Comparison of ENCODE assay signal across 11 mouse cellular contexts in the genomic region with DNA sequence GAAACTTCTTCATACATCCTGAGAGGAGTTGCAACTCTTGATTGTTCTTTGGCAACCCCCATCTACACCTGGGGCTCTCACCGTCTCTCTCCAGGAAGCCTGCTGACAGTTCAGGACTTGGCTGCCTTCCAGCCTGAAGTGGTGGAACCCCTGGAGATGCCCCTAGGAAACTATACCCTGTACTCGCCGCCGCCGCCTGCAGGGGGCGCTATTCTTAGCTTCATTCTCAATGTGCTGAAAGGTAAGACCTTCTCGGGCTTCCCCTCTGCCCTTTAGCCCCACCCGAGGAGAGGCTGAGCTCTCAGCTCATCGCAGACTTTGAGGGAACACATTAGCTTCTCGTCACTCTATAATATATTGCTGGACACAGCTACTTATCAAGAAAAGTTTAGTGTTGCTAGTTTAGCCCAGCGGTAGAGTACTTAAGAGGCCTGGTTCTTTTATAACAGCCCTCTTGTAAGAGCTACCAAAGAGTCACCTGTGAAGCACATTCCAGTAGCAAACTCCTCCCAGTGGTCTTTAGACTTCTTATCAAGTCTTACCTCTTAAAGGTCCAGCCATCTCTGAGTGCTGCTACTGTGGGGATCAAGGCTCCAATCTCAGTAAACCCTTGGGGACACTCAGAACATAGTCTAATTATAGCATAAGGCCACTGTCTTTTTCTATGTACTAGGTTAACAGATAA. TPM values are rescaled to one million over a fixed set of nuclear protein-coding genes. Genes with fewer than 3 reads are reported as not detected.
A peak's percentile ranks its signal among the peaks of the same experiment; 100 is the strongest.
DNase-seq lines count a peak whose midpoint lies in the region; ATAC-seq and TF ChIP-seq lines count a peak whose summit lies in the region.
"Had no signal": no experiment of that assay in that cellular context is flagged by ENCODE, and none has a peak within 500 bp of the region (broad histone marks: within the 10 kb centered on the region; RNA-seq: fewer than 3 reads in every experiment).

No protein-coding gene starts in this region.

- no peaks in the 10 kb centered on the region for H3K4me1 ChIP-seq in cerebellum, adult 2 months (ENCODE audit: control insufficient read depth, insufficient read depth, low read length)
- peaks cover 4% of the 10 kb centered on the region; the same call in 1 of the 2 replicates for H3K4me1 ChIP-seq in lung, embryonic 16.5 days (replicated peaks; ENCODE audit: control insufficient read depth, insufficient read depth, low read length)
- H3K4me1 ChIP-seq: forebrain, embryonic 12.5 days had no signal

- no peaks in the 10 kb centered on the region for H3K36me3 ChIP-seq in lung, embryonic 16.5 days (ENCODE audit: control insufficient read depth, insufficient read depth, low read length)
- H3K36me3 ChIP-seq: forebrain, embryonic 12.5 days had no signal

- H3K4me2 ChIP-seq in lung, embryonic 16.5 days (ENCODE audit: low read depth, low read length), result no peak overlapping the region
- H3K4me2 ChIP-seq: forebrain, embryonic 12.5 days had no signal

- H3K9ac ChIP-seq in lung, embryonic 16.5 days (ENCODE audit: low read length), result no peak overlapping the region
- H3K9ac ChIP-seq: forebrain, embryonic 12.5 days had no signal

- no peak overlapping the region for H3K4me3 ChIP-seq in cerebellum, adult 2 months (replicated peaks; ENCODE audit: insufficient read depth, low read depth, low read length)
- no peak overlapping the region for H3K4me3 ChIP-seq in lung, embryonic 16.5 days (ENCODE audit: low read length)
- H3K4me3 ChIP-seq: forebrain, embryonic 12.5 days had no signal

- ATAC-seq in lung, embryonic 16.5 days (ENCODE audit: low read depth), result peak; percentile 51

- DNase-seq in cerebellum, adult 2 months, result no peak
- no peak for DNase-seq in cerebellum, adult 18-20 months
- no peak for DNase-seq in lung, postnatal 14 days
- no peak for DNase-seq in brain, embryonic 14.5 days (ENCODE audit: low read depth)
- peak; percentile 49 for DNase-seq in thymus, postnatal 14 days
- DNase-seq in cerebellum, postnatal 14 days, result no peak
- DNase-seq in cerebellum, adult 9-10 months, result no peak
- DNase-seq: adrenal gland, postnatal 25 days had no signal

- TF ChIP-seq POLR2A in cerebellum, adult 2 months (IDR thresholded peaks at IDR 0.05; ENCODE audit: borderline replicate concordance, insufficient read depth, low read length), result no peak
- no peak for TF ChIP-seq POLR2A in brain, embryonic 14.5 days (IDR thresholded peaks at IDR 0.05; ENCODE audit: borderline replicate concordance, extremely low read depth, insufficient read depth, insufficient read length, poor library complexity, severe bottlenecking)

- H3K27me3 ChIP-seq in cerebellum, adult 2 months (ENCODE audit: control insufficient read depth, insufficient read depth, low read length), result no peaks in the 10 kb centered on the region
- no peaks in the 10 kb centered on the region for H3K27me3 ChIP-seq in lung, embryonic 16.5 days (ENCODE audit: control insufficient read depth, insufficient read depth, low read depth, low read length)
- H3K27me3 ChIP-seq: forebrain, embryonic 12.5 days had no signal

- H3K9me3 ChIP-seq in lung, embryonic 16.5 days (ENCODE audit: control insufficient read depth, low read length), result no peaks in the 10 kb centered on the region
- H3K9me3 ChIP-seq: forebrain, embryonic 12.5 days had no signal

- 0 out of 2 replicates have a peak, but pooled peaks have one; percentile 13 for TF ChIP-seq CTCF in cerebellum, adult 2 months (IDR thresholded peaks at IDR 0.05; ENCODE audit: borderline replicate concordance, insufficient read depth, low read depth, low read length)
- peak; percentile 37; the same call in 1 of the 2 replicates for TF ChIP-seq CTCF in brain, embryonic 14.5 days (IDR thresholded peaks at IDR 0.05; ENCODE audit: borderline replicate concordance, extremely low read depth, insufficient read depth, insufficient read length)

- 34% methylated on average over 11 of the region's 11 CpGs for WGBS in cerebellum, adult 2 months
- 28% methylated on average over 11 of the region's 11 CpGs for WGBS in lung, embryonic 16.5 days

- H3K27ac ChIP-seq in cerebellum, adult 2 months (ENCODE audit: insufficient read depth, low read length), result no peak overlapping the region
- H3K27ac ChIP-seq in lung, embryonic 16.5 days (ENCODE audit: low read length), result no peak overlapping the region
- H3K27ac ChIP-seq: forebrain, embryonic 12.5 days; macrophage had no signal

RNA-seq across cellular contexts. Expression of gene Ggt5, which starts 16.2 kb away (rescaled TPM):
- 4.0 and 6.2 TPM in 2 replicates for polyA plus RNA-seq in cerebellum, adult 2 months (2012; rRNA removed)
- 2.5 and 5.2 TPM in 2 replicates for polyA plus RNA-seq in lung, embryonic 16.5 days (2015; fragmentation: Nextera tagmentation; extraction: Ambion mirVana)
- 5.2 and 6.7 TPM in 2 replicates for polyA plus RNA-seq in brain, embryonic 14.5 days (2012; rRNA removed)

RNA-seq across cellular contexts. Expression of gene Susd2, which starts 38.5 kb away (rescaled TPM):
- polyA plus RNA-seq in cerebellum, adult 2 months (2012; rRNA removed), result 18.5 and 22.0 TPM in 2 replicates
- 11.0 and 13.0 TPM in 2 replicates for polyA plus RNA-seq in lung, embryonic 16.5 days (2015; fragmentation: Nextera tagmentation; extraction: Ambion mirVana)
- 2.9 and 4.8 TPM in 2 replicates for polyA plus RNA-seq in brain, embryonic 14.5 days (2012; rRNA removed)

RNA-seq across cellular contexts. Expression of gene Ggt1, which starts 43.9 kb away (rescaled TPM):
- polyA plus RNA-seq in cerebellum, adult 2 months (2012; rRNA removed), result 3.2 and 3.5 TPM in 2 replicates
- polyA plus RNA-seq in lung, embryonic 16.5 days (2015; fragmentation: Nextera tagmentation; extraction: Ambion mirVana), result 1.7 and 2.3 TPM in 2 replicates
- polyA plus RNA-seq in brain, embryonic 14.5 days (2012; rRNA removed), result 2.3 and 2.6 TPM in 2 replicates
- polyA plus RNA-seq: macrophage had no signal

RNA-seq across cellular contexts. Expression of gene Lrrc75b, which starts 45.2 kb away (rescaled TPM):
- polyA plus RNA-seq in cerebellum, adult 2 months (2012; rRNA removed), result 22.3 and 23.8 TPM in 2 replicates
- polyA plus RNA-seq in lung, embryonic 16.5 days (2015; fragmentation: Nextera tagmentation; extraction: Ambion mirVana), result 1.7 and 1.9 TPM in 2 replicates
- polyA plus RNA-seq in brain, embryonic 14.5 days (2012; rRNA removed), result 22.7 and 38.8 TPM in 2 replicates
- polyA plus RNA-seq: macrophage had no signal
